Mouse (Mus musculus): ENCODE data around the gene Pced1b.

DNA sequence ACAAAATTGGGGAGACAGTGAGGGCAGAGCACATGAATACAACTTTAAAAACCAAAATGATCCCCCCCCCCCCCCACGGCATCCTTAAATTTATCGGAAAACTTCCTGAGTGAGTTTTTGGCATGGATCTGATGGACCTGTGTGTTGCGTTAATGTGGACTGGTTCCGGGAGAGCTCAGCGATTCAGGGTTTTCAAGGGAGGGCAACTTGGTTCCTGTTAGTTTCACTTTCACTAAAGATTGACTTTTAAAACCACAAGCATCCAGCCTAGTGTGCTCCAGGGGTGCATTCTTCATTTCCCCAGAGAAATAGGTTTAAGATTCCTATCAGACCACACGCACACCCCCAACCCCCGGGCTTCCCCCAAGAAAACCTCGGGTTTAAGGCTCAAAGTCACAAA is 1.4 kb downstream of the Pced1b start:
- TF ChIP-seq POLR2A (IDR thresholded peaks at IDR 0.05; ENCODE audit: low read depth, low read length) (no peak), CTCF (IDR thresholded peaks at IDR 0.05; ENCODE audit: extremely low read depth, insufficient read length, insufficient replicate concordance, low read depth, low read length) (no peak)

Data from small intestine, adult 2 months (tissue).